Mouse (Mus musculus): ENCODE results near the gene Tymp. TPM values are rescaled to one million over a fixed set of nuclear protein-coding genes. Genes with fewer than 3 reads are reported as not detected.
A peak's percentile ranks its signal among the peaks of the same experiment; 100 is the strongest.

Tymp gene
- total and polyA plus RNA-seq, 2 experiments from 2014 or later, result 3.6 to 7.0 TPM

GRCm38 (mm10) chr15:89377362-89377761, 523 bp upstream of the Tymp start:
- H3K27ac ChIP-seq (ENCODE audit: low read depth, low read length), result no peak overlapping the region
- 0 out of 2 replicates have a peak overlapping the region, but pooled peaks have one; percentile 5 for H3K4me3 ChIP-seq (ENCODE audit: low read depth, low read length)
- no peak overlapping the region for H3K9ac ChIP-seq (replicated peaks; ENCODE audit: low read length, poor library complexity, severe bottlenecking)
- peaks cover 16% of the 10 kb centered on the region for H3K4me1 ChIP-seq (ENCODE audit: insufficient read depth, low read length)
- H3K9me3 ChIP-seq (ENCODE audit: low read length), result no peaks in the 10 kb centered on the region
- no peak overlapping the region for H3K4me2 ChIP-seq (ENCODE audit: low read depth, low read length, poor library complexity, severe bottlenecking)
- DNase-seq (ENCODE audit: low spot score) (no peak), ATAC-seq (ENCODE audit: low FRiP score) (no peak)
- TF ChIP-seq CTCF (IDR thresholded peaks at IDR 0.05), result no peak
- H3K36me3 ChIP-seq (ENCODE audit: insufficient read depth, low read length), result peaks cover 2% of the 10 kb centered on the region; the same call in 1 of the 2 replicates
- peaks cover 32% of the 10 kb centered on the region for H3K27me3 ChIP-seq (ENCODE audit: insufficient read depth, low read length)
- WGBS, result 9% methylated on average over 18 of the region's 18 CpGs

DNA sequence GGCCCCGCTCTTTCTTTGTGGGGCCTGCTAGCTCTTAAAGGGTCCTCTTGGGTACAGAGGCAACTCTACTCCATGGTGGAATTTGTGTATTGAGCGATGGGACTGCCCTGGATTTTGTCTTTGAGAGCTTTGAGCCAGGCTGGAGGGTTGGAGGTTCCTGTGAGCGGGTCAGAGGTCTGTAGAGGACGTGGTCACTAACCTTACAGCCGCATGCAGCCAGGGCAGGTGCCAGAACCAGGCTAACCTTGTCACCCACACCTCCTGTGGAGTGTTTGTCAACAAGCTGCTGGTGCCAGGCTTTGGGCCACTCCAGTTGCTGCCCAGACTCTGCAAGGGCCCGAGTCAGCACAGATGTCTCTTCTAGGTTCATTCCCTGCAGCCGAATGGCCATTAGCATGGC, 799 bp downstream of the Tymp start:
- TF ChIP-seq CTCF (IDR thresholded peaks at IDR 0.05), result no peak
- no peaks in the 10 kb centered on the region for H3K9me3 ChIP-seq (ENCODE audit: low read length)
- no peak overlapping the region for H3K27ac ChIP-seq (ENCODE audit: low read depth, low read length)
- H3K4me2 ChIP-seq (ENCODE audit: low read depth, low read length, poor library complexity, severe bottlenecking), result no peak overlapping the region
- WGBS, result 85% methylated on average over 7 of the region's 7 CpGs
- H3K4me3 ChIP-seq (ENCODE audit: low read depth, low read length), result no peak overlapping the region
- H3K9ac ChIP-seq (replicated peaks; ENCODE audit: low read length, poor library complexity, severe bottlenecking), result no peak overlapping the region
- peaks cover 15% of the 10 kb centered on the region for H3K36me3 ChIP-seq (ENCODE audit: insufficient read depth, low read length)
- peaks cover 32% of the 10 kb centered on the region for H3K27me3 ChIP-seq (ENCODE audit: insufficient read depth, low read length)
- DNase-seq (ENCODE audit: low spot score), result no peak
- ATAC-seq (ENCODE audit: low FRiP score), result no peak
- peaks cover 16% of the 10 kb centered on the region for H3K4me1 ChIP-seq (ENCODE audit: insufficient read depth, low read length)

DNA sequence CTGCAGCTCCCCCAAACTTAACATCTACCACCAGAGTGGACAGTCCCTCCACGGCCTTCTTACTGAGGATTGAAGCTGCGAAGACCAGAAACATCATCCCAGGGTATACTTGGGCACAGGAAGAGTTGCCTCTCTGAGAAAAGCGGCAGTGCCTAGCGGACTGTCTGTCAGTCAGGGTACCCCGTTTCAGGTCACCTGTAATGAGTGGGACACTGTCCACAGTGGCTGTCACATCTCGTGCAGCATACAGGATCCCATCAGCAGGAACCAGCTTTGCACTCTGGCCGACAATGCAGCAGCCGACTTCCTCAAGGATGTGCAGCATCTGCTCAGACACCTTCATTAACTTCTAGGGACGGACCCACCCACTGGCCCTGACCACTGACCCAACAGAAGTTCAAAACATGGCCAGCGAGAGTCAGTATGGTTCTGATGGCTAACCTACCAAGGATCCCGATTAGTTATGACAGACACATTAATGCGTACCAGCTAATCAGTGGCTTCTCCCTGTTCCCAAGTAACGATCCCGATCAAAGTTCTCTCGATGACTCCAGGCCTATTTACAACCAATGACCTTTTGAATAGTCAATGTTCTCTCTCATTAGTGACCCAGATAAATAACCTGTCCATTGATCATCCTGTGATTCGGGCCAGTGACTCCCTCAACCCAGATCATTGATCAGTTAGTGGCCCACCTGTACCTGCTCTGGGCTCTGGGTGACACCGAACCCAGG, 1.9 kb downstream of the Tymp start:
- Histone ChIP-seq H3K4me3 (ENCODE audit: low read depth, low read length) (no peak overlapping the region), H3K9me3 (ENCODE audit: low read length) (no peaks in the 10 kb centered on the region), H3K4me1 (ENCODE audit: insufficient read depth, low read length) (peaks cover 16% of the 10 kb centered on the region), H3K4me2 (ENCODE audit: low read depth, low read length, poor library complexity, severe bottlenecking) (peak overlapping the region; percentile 84), H3K36me3 (ENCODE audit: insufficient read depth, low read length) (peaks cover 21% of the 10 kb centered on the region), H3K9ac (replicated peaks; ENCODE audit: low read length, poor library complexity, severe bottlenecking) (no peak overlapping the region; the same call in 1 of the 2 replicates), H3K27me3 (ENCODE audit: insufficient read depth, low read length) (peaks cover 32% of the 10 kb centered on the region), H3K27ac (ENCODE audit: low read depth, low read length) (no peak overlapping the region)
- TF ChIP-seq CTCF (IDR thresholded peaks at IDR 0.05), result no peak
- DNase-seq (ENCODE audit: low spot score), result no peak
- ATAC-seq (ENCODE audit: low FRiP score), result no peak
- WGBS, result 93% methylated on average over 17 of the region's 17 CpGs

DNA sequence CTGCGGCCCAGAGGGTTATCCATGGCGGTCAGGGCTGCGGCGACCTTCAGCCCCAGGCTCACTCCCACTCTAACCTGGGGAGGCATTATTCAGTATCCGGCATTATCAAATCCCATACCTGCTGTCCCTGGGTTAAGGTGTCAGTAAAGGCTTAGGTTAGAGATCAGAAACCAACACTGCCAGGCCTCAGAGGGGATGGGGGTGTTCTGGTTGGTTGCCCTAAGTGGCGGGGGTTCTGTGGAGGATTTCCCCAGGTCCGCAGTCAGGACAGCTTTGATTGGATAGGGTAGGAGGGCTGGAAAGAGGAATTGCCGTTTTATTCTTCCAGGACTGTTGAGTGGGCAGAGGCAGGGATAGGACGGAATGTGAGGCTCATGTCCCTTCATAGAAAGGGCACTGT, 2.5 kb downstream of the Tymp start:
- H3K36me3 ChIP-seq (ENCODE audit: insufficient read depth, low read length), result peaks cover 28% of the 10 kb centered on the region
- DNase-seq (ENCODE audit: low spot score) (no peak), ATAC-seq (ENCODE audit: low FRiP score) (no peak)
- peaks cover 28% of the 10 kb centered on the region for H3K27me3 ChIP-seq (ENCODE audit: insufficient read depth, low read length)
- H3K4me3 ChIP-seq (ENCODE audit: low read depth, low read length), result peak overlapping the region; percentile 72
- H3K27ac ChIP-seq (ENCODE audit: low read depth, low read length), result peak overlapping the region; percentile 88
- peaks cover 16% of the 10 kb centered on the region for H3K4me1 ChIP-seq (ENCODE audit: insufficient read depth, low read length)
- peak overlapping the region; percentile 78 for H3K9ac ChIP-seq (replicated peaks; ENCODE audit: low read length, poor library complexity, severe bottlenecking)
- no peaks in the 10 kb centered on the region for H3K9me3 ChIP-seq (ENCODE audit: low read length)
- peak overlapping the region; percentile 84 for H3K4me2 ChIP-seq (ENCODE audit: low read depth, low read length, poor library complexity, severe bottlenecking)
- no peak for TF ChIP-seq CTCF (IDR thresholded peaks at IDR 0.05)
- 47% methylated on average over 9 of the region's 9 CpGs for WGBS

GRCm38 (mm10) chr15:89373762-89374248, 3.0 kb downstream of the Tymp start, which contains the start of gene Sco2:
Gene Sco2 (minus strand): TSS chr15:89373846.
- ATAC-seq (ENCODE audit: low FRiP score) (peak; percentile 83), DNase-seq (ENCODE audit: low spot score) (peak; percentile 93)
- peaks cover 26% of the 10 kb centered on the region for H3K27me3 ChIP-seq (ENCODE audit: insufficient read depth, low read length)
- H3K4me3 ChIP-seq (ENCODE audit: low read depth, low read length), result peak within 1 kb of the TSS; percentile 72
- WGBS, result under 1% methylated on average over 42 of the region's 42 CpGs
- peaks cover 11% of the 10 kb centered on the region for H3K4me1 ChIP-seq (ENCODE audit: insufficient read depth, low read length)
- peak within 1 kb of the TSS; percentile 84 for H3K4me2 ChIP-seq (ENCODE audit: low read depth, low read length, poor library complexity, severe bottlenecking)
- TF ChIP-seq CTCF (IDR thresholded peaks at IDR 0.05), result peak; percentile 85
- H3K27ac ChIP-seq (ENCODE audit: low read depth, low read length), result peak within 1 kb of the TSS; percentile 88
- H3K36me3 ChIP-seq (ENCODE audit: insufficient read depth, low read length), result peaks cover 31% of the 10 kb centered on the region
- no peaks in the 10 kb centered on the region for H3K9me3 ChIP-seq (ENCODE audit: low read length)
- peak within 1 kb of the TSS; percentile 78 for H3K9ac ChIP-seq (replicated peaks; ENCODE audit: low read length, poor library complexity, severe bottlenecking)
